Mouse (Mus musculus): ENCODE measurements at regions not wholly inside any gene's neighbourhood (a gene's known extent, or its start where the extent isn't known, plus 50 kb on each side); places are given as distances from the start of the nearest gene placed in this dataset.

DNA sequence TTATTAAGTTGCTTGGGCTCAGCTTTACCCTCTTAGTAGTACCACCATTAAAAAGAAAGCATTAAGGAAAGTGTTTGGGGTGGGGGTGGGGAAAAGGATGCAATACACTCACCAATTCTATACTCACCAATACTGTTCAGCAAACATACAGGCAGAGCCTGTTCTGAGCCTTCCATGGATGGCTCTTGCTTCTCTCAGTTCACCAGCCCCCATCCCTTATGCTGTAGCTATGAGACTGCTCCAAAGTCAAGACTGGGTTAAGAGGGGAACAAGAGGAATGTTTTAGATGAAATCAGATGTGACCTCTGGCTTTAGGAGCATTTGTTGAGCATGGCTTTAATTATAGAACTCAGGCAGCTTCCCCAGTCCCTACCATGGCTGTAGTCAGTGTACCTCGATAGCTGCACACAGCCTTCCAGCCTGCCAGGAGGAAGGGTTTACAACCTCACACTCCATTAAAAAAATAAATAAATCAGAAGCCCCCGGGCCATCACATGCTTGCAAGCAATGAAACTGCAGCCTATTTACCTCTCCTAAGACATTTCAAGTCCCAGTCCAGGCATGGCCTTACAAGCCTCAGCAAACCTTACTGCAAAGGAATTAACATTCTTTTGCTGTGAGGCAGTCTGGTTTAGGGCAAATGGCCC lies 122.8 kb upstream of the Ldb2 start:
- no peak for TF ChIP-seq USF1 (IDR thresholded peaks at IDR 0.05; ENCODE audit: low read depth, low read length)
- TF ChIP-seq CTCF (conservative IDR thresholded peaks at IDR 0.05 in 1 of 2, IDR thresholded peaks at IDR 0.05 in 1 of 2; ENCODE audit: low read depth in 2 of 2, low read length in 2 of 2) = no peak
- no peak for TF ChIP-seq UBTF (IDR thresholded peaks at IDR 0.05; ENCODE audit: low read depth, low read length)
- TF ChIP-seq E2F4 (IDR thresholded peaks at IDR 0.05; ENCODE audit: insufficient replicate concordance, low read depth, low read length) = no peak
- TF ChIP-seq EP300 (IDR thresholded peaks at IDR 0.05; ENCODE audit: low read length) = no peak
- no peak for TF ChIP-seq BHLHE40 (IDR thresholded peaks at IDR 0.05; ENCODE audit: low read depth, low read length)
- TF ChIP-seq POLR2A (IDR thresholded peaks at IDR 0.05; ENCODE audit: low read depth, low read length) = no peak
- TF ChIP-seq RCOR1 (conservative IDR thresholded peaks at IDR 0.05; ENCODE audit: low read depth, low read length) = no peak
- TF ChIP-seq TCF12 (IDR thresholded peaks at IDR 0.05; ENCODE audit: low read depth, low read length) = no peak
